Mouse (Mus musculus) hindbrain, embryonic 13.5 days (tissue): ENCODE measurements at regions not wholly inside any gene's neighbourhood (a gene's known extent, or its start where the extent isn't known, plus 50 kb on each side); places are given as distances from the start of the nearest gene placed in this dataset.
"Not testable (repeated sequence)": the region's sequence is repeated elsewhere in the genome, so short reads cannot be mapped to it uniquely, and the experiment has no call there.

ENCODE experiments used
- ATAC-seq: fragments of 200-750 bp; cut with Nextera tagmentation; 2 replicates; pipeline ENCODE4 v1.8.0; 2017; ENCODE audit warnings: moderate TSS enrichment; ENCODE audit not compliant: low FRiP score
- H3K27ac ChIP-seq: fragments of 300-500 bp; sonication (generic); 2 replicates; pipeline ENCODE4 v1.5.1; 2015; ENCODE audit warnings: inconsistent platforms, mild to moderate bottlenecking, moderate library complexity
- H3K27me3 ChIP-seq: fragments of 300-500 bp; sonication (generic); 2 replicates; pipeline ENCODE4 v1.6.1; 2015; ENCODE audit warnings: mild to moderate bottlenecking, inconsistent platforms
- H3K36me3 ChIP-seq: fragments of 300-500 bp; sonication (generic); 2 replicates; pipeline ENCODE4 v1.6.1; 2015; ENCODE audit warnings: mild to moderate bottlenecking, inconsistent platforms
- H3K4me1 ChIP-seq: fragments of 300-500 bp; sonication (generic); replicated peaks from 2 replicates; pipeline ENCODE4 v1.6.1; 2015; ENCODE audit warnings: inconsistent platforms
- H3K4me2 ChIP-seq: fragments of 300-500 bp; sonication (generic); 2 replicates; pipeline ENCODE4 v1.6.1; 2015; ENCODE audit warnings: inconsistent platforms, mild to moderate bottlenecking, moderate library complexity
- H3K4me3 ChIP-seq: fragments of 300-500 bp; sonication (generic); 2 replicates; pipeline ENCODE4 v1.5.1; 2015; ENCODE audit warnings: mild to moderate bottlenecking, inconsistent platforms
- H3K9ac ChIP-seq: fragments of 300-500 bp; sonication (generic); 2 replicates; pipeline ENCODE4 v1.6.1; 2015; ENCODE audit warnings: mild to moderate bottlenecking, inconsistent platforms
- H3K9me3 ChIP-seq: fragments of 300-500 bp; sonication (generic); 2 replicates; pipeline ENCODE4 v1.6.1; 2016; ENCODE audit warnings: inconsistent platforms
- WGBS: fragments of 180-500 bp; shearing (Covaris S2); methylation state at CpG from one replicate; pipeline ENCODE4 v1.1.7; 2015; 5-methylcytosine and 5-hydroxymethylcytosine counted together

DNA sequence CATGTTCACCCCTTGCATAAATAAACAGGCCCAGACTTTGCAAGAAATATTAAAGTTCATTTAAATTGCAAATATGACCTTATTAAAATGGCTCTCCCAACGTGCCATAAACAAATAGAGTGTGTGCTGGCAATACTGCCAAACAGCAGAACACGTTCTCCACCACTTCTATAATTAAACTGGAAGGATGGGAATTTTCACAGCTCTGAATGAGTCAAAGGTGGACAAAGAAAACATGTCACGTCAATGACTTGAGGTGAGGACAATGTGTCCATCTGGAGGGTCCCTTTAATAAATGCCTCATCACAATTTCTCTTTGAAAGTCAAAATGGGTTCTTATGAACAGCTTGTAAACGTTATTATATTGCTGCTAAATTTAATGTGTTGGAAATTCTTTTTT is 114.8 kb downstream of the Galc start:
- WGBS = 43% methylated on average over 4 of the region's 4 CpGs
- no peak for ATAC-seq
- Histone ChIP-seq H3K9me3 (no peaks in the 10 kb centered on the region), H3K9ac (no peak overlapping the region), H3K27me3 (no peaks in the 10 kb centered on the region), H3K27ac (no peak overlapping the region), H3K4me1 (peaks cover 7% of the 10 kb centered on the region), H3K4me2 (no peak overlapping the region), H3K36me3 (no peaks in the 10 kb centered on the region), H3K4me3 (no peak overlapping the region)

DNA sequence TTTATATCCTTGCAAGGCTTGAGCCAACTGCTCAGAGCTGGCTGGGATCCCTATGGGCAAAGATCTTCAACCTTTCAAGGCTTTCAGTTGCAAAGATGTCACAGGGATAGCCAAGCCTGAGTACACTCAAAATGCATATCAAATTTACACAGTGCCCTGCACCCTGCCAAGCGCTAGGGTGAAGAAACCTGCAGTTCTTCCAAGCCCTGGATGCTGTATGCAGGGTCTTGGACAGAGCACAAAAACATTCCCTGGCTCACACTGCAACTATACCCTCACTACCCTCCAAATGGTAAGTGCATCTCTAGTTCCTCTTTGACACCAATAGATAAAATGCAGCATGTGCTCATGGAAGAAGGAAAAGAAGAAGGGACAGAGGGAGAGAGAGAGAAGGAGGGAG is 116.1 kb downstream of the Galc start:
- no peaks in the 10 kb centered on the region for H3K36me3 ChIP-seq
- 96% methylated on average over 1 of the region's 1 CpGs for WGBS
- ATAC-seq = no peak

DNA sequence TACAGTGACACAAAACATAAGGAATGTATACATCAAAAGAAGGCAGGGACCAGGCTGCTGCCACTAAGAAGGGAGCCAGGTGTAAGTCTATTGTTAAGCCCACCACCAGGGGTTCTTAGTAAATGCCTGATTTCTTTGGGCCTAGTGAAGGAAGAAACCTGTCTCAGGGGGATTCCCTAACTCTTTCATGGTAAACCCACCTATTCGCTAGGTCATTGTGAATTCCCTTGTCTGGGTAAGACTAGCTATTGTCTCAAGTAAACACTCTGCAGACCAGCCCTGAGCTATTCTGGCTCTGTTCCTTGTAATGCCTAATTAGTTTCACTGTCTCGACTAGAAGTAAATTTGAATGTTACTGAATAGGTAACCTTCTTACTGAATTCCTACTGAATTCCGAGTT is 119.4 kb downstream of the Galc start:
- H3K9ac ChIP-seq, H3K9me3 ChIP-seq, H3K27me3 ChIP-seq, H3K4me3 ChIP-seq, H3K4me2 ChIP-seq, ATAC-seq, H3K27ac ChIP-seq, H3K36me3 ChIP-seq, H3K4me1 ChIP-seq: not testable (repeated sequence)
- WGBS = 82% methylated on average over 3 of the region's 3 CpGs

More for the DNA sequence above, 116.1 kb downstream of the Galc start:
- H3K27ac ChIP-seq = no peak overlapping the region
- H3K27me3 ChIP-seq = no peaks in the 10 kb centered on the region
- H3K9ac ChIP-seq = no peak overlapping the region
- H3K4me1 ChIP-seq = no peaks in the 10 kb centered on the region
- no peak overlapping the region for H3K4me2 ChIP-seq
- no peaks in the 10 kb centered on the region for H3K9me3 ChIP-seq
- no peak overlapping the region for H3K4me3 ChIP-seq

DNA sequence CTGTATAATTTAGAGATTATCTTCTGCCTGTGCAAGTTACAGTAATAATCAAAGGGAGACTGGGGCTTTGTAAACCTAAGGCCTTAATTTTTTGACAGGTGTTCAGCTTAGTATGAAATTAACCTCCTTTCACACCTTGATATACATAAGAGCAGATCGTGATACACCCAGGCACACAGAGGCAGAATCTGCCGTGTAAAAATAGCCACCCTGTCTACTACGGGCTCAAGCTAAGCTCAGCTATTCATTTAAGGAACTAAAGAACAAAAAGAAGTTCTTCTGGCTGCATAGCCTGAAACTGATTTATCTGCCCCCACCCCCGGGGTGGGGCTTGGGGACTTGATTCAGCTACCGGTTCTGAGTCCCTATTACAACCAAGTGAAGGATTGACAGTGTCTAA is 128.0 kb downstream of the Galc start:
- Histone ChIP-seq H3K4me3 (no peak overlapping the region), H3K4me2 (no peak overlapping the region), H3K9ac (no peak overlapping the region), H3K27ac (no peak overlapping the region), H3K9me3 (no peaks in the 10 kb centered on the region), H3K4me1 (no peaks in the 10 kb centered on the region), H3K36me3 (no peaks in the 10 kb centered on the region), H3K27me3 (no peaks in the 10 kb centered on the region)
- ATAC-seq = no peak
- WGBS = 74% methylated on average over 5 of the region's 5 CpGs

DNA sequence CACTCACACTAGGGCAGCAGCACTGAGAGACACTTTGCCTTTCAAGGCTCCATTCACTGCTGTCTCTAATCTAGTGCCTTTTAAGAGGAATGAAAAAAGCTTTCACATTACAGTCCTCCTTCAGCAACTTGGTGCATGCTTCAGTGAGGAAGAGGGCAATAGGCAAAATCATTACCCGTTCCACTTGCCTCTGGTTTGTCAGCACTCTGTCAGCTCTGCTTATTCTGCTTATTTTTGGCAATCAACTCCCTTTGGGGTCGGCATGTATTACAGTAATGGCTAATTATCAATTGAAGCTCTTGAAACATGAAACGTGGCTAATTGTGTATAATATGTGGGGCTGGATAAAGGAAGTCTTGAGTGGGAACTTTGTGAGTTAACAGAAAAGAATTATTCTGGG is 135.7 kb downstream of the Galc start:
- H3K9me3 ChIP-seq = no peaks in the 10 kb centered on the region
- no peaks in the 10 kb centered on the region for H3K27me3 ChIP-seq
- H3K36me3 ChIP-seq = no peaks in the 10 kb centered on the region
- no peak overlapping the region for H3K4me3 ChIP-seq
- H3K4me1 ChIP-seq = no peaks in the 10 kb centered on the region
- 83% methylated on average over 3 of the region's 3 CpGs for WGBS
- H3K4me2 ChIP-seq = no peak overlapping the region
- H3K27ac ChIP-seq = no peak overlapping the region
- no peak for ATAC-seq
- no peak overlapping the region for H3K9ac ChIP-seq

DNA sequence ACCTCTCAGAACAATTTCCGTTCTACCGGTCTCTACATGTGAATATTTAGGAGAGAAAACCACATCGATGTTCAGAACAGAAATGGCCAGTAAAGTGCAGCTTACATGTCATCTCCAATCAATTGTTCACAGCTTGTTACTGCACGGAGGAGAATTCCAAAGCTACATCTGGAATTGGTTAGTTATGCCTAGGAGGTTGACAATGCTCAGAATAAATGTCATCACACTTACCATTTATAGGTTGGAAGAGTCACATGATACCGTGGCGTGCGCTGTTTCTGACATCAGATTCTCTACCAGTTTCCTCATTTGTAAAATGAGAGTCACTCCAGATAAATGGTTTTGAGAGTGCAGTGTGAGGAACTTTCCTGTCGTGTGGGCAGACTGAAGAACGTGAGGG is 151.2 kb downstream of the Galc start:
- Histone ChIP-seq H3K27me3 (no peaks in the 10 kb centered on the region), H3K4me1 (peaks cover 12% of the 10 kb centered on the region), H3K36me3 (no peaks in the 10 kb centered on the region), H3K4me2 (no peak overlapping the region), H3K9ac (no peak overlapping the region), H3K27ac (no peak overlapping the region), H3K4me3 (no peak overlapping the region), H3K9me3 (no peaks in the 10 kb centered on the region)
- ATAC-seq = no peak
- 83% methylated on average over 9 of the region's 9 CpGs for WGBS

DNA sequence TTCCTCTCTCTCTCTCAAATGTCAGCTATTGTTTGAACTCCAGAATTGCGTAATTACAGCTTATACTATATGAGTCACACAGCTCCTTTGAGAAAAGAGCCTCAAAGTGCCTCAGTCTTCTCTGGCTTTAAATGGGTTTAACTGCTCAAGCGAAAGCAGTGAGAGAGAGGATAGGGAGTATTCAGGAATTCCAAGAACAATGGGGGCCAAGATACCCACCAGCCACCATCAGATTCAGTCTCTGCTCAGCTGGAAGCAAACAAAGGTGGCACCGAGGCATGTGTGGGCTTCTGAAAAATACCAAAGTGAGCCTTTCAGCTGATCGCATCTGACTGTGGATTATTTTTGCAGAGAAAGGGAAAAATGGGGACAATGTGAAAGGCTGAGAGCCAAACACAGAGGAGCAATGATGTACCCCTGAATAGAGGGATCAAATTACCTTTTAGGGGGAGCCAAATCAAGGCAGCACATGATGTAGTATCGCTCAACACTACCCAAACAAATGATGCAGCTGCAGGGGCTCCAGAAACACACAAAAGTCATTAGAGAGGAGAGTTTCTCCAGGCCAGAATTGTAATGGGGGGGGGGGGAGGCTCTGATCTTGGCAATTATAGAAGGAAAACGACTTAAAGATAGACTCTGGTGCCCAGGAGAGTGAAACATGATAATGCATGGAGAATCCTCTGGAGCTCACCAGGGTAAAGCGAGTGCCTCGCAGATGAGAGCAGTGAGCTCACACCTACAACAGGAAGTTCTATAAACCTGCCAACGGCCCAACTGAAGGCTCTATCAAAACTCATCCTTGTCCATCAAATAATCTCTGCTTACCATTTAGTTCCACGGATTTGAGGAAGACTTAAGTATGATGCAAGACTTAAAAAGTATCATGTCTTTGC is 152.2 kb downstream of the Galc start:
- no peak overlapping the region for H3K4me3 ChIP-seq
- WGBS = 45% methylated on average over 10 of the region's 10 CpGs
- no peak overlapping the region for H3K9ac ChIP-seq
- peaks cover 12% of the 10 kb centered on the region for H3K4me1 ChIP-seq
- H3K27ac ChIP-seq = no peak overlapping the region; the same call in 1 of the 2 replicates
- no peak overlapping the region for H3K4me2 ChIP-seq
- no peaks in the 10 kb centered on the region for H3K36me3 ChIP-seq
- no peaks in the 10 kb centered on the region for H3K9me3 ChIP-seq
- no peaks in the 10 kb centered on the region for H3K27me3 ChIP-seq
- ATAC-seq = no peak

DNA sequence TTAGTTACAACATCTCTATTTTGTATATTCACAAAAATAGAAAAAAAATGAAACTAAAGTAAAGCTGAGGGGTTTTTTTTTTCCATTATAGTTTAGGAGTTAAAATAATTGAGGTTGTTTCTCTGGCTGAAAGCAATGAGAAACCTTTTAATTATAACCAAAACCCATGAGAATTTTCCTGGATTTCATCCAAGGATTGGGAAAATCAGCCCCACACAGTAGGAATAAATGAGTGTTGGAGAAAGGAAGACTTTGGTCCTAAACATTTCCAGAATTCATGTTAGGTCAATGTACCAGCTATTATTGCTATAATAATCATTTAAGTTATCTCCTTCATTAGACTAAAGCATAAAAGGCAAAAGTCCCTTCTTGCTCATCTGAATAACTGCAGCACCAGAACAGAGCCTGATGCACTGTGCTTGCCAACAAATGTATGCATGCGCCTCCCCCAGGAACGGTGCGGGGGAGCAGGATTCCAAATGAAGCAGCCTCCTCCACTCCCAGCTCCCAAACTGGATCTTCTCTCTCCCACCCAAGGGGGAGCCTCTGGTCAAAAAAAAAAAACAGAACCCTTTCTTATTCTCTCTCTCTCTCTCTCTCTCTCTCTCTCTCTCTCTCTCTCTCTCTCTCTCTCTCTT is 153.0 kb downstream of the Galc start:
- Histone ChIP-seq H3K27ac (no peak overlapping the region), H3K36me3 (no peaks in the 10 kb centered on the region), H3K4me1 (peaks cover 12% of the 10 kb centered on the region), H3K27me3 (no peaks in the 10 kb centered on the region), H3K9me3 (no peaks in the 10 kb centered on the region), H3K4me2 (no peak overlapping the region), H3K9ac (no peak overlapping the region), H3K4me3 (no peak overlapping the region)
- no peak for ATAC-seq
- WGBS = 32% methylated on average over 3 of the region's 3 CpGs

DNA sequence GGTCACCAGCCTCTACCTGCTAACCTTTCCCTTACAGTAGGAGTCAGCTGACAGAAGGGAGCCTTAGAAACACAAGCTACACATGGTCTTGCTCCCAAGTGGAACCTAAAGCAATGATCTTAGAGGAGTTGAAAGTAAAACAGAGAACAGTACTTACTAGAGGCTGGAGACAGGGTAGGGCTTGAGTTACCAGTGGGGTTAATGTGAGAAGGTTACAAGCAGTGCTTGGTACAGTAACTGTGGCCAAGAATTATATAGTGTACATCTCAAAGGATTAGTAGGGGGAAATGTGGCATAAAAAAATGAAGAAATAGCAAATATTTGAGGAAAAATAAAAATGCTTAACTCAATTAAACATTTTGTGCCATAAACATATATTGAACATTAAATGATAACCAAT is 153.5 kb downstream of the Galc start:
- no peak overlapping the region for H3K4me3 ChIP-seq
- no peak overlapping the region for H3K4me2 ChIP-seq
- H3K27ac ChIP-seq = no peak overlapping the region
- no peak for ATAC-seq
- no peaks in the 10 kb centered on the region for H3K36me3 ChIP-seq
- no peaks in the 10 kb centered on the region for H3K27me3 ChIP-seq
- H3K9ac ChIP-seq = no peak overlapping the region
- peaks cover 12% of the 10 kb centered on the region for H3K4me1 ChIP-seq
- H3K9me3 ChIP-seq = no peaks in the 10 kb centered on the region

DNA sequence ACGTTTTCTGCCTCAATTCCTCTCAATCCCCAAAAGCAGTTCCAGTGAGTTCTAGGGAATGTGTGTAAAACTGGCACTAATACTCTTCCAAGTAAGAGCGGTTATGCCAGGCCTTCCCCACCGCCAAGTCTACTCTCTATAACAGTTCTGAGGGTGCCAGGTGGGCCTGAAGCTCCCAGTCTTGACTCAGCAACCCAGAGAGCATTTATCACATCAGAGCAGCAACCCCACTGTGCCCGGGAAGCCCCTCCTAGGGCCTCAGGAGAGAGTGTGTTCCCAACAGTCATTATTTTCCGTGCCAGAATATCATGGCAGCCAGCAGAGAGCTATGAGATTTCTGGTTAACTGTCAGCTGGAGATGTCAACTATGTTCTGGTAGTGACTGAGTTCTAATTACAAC is 169.1 kb downstream of the Galc start:
- no peak overlapping the region for H3K4me2 ChIP-seq
- ATAC-seq = no peak
- no peak overlapping the region for H3K9ac ChIP-seq
- WGBS = 57% methylated on average over 5 of the region's 5 CpGs
- no peaks in the 10 kb centered on the region for H3K4me1 ChIP-seq
- no peak overlapping the region for H3K4me3 ChIP-seq
- no peaks in the 10 kb centered on the region for H3K27me3 ChIP-seq
- no peaks in the 10 kb centered on the region for H3K36me3 ChIP-seq
- 0 out of 2 replicates have a peak, but pooled peaks cover 4% of the 10 kb centered on the region for H3K9me3 ChIP-seq
- no peak overlapping the region for H3K27ac ChIP-seq

DNA sequence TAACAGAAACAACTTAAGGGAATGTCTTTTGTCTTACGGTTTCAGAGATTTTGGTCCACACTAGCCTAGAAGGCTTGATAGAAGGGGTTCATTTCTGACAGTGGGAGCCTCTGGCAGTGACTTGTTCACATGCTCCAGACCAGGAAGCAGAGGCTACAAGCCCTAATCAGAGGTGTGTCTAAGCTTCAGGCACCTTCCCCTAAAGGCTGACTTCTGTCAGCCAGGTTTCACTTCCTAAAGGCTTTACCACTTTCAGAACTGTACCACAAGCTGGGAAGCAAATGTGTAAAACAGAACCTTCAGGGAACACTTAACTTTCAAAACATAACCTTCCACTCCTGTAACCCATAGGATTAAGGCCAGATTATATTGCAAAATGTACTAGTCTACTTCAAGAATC is 180.9 kb downstream of the Galc start:
- WGBS = 88% methylated on average over 1 of the region's 1 CpGs
- Histone ChIP-seq H3K4me1 (no peaks in the 10 kb centered on the region), H3K9me3 (no peaks in the 10 kb centered on the region), H3K27ac (no peak overlapping the region), H3K4me3 (no peak overlapping the region), H3K9ac (no peak overlapping the region), H3K4me2 (no peak overlapping the region), H3K36me3 (no peaks in the 10 kb centered on the region), H3K27me3 (no peaks in the 10 kb centered on the region)
- ATAC-seq = no peak

DNA sequence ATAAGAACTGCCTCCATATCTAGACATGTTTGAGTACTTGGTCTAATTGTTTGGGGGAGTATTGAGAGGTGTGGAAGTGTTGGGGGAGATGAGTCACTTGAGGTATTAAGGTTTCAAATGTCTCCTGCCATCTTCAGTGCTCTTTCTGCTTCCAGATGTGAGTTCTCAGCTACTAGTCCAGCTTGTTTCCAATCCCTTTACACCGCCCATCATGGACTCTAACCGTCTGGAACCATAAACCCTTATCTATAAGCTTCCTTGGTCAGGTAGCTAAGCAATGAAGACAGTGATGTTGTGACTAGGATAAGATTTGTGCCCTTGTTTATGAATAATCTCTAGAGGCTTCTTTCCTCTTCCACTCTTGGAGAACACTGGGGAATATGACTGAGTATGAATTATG is 183.7 kb downstream of the Galc start:
- H3K9ac ChIP-seq = no peak overlapping the region
- H3K4me1 ChIP-seq = no peaks in the 10 kb centered on the region
- no peak overlapping the region for H3K4me3 ChIP-seq
- H3K27me3 ChIP-seq = no peaks in the 10 kb centered on the region
- H3K4me2 ChIP-seq = no peak overlapping the region
- H3K9me3 ChIP-seq = no peaks in the 10 kb centered on the region
- WGBS = 95% methylated on average over 2 of the region's 2 CpGs
- no peaks in the 10 kb centered on the region for H3K36me3 ChIP-seq
- no peak overlapping the region for H3K27ac ChIP-seq
- no peak for ATAC-seq

DNA sequence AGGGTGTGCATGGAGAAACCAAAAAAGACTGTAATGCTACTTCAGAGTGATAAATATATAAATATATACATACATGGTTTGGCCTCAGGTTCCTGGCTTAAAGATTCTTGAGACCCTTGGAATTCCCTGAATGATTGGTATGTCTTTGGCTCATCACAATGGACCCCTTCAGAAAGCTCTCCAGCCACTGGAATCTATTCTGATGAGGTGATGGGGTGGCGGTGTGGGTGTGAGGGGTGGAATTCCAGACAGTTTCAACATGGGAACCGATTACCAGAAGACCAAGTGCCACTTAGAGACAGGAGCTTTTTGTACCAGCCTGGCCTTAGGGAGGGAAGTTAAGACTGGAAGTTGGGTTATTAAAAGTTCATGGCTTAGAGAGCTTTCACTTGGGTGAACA is 190.1 kb downstream of the Galc start:
- no peak overlapping the region for H3K4me3 ChIP-seq
- no peak for ATAC-seq
- no peaks in the 10 kb centered on the region for H3K4me1 ChIP-seq
- 68% methylated on average over 2 of the region's 2 CpGs for WGBS
- H3K27me3 ChIP-seq = no peaks in the 10 kb centered on the region
- H3K36me3 ChIP-seq = no peaks in the 10 kb centered on the region
- no peaks in the 10 kb centered on the region for H3K9me3 ChIP-seq
- H3K9ac ChIP-seq = no peak overlapping the region
- H3K4me2 ChIP-seq = no peak overlapping the region
- no peak overlapping the region for H3K27ac ChIP-seq
